Mouse (Mus musculus): ENCODE results near the gene Cep135. TPM values are rescaled to one million over a fixed set of nuclear protein-coding genes. Genes with fewer than 3 reads are reported as not detected.
A peak's percentile ranks its signal among the peaks of the same experiment; 100 is the strongest.

Cep135 gene
- total RNA-seq, 2 experiments from 2014 or later, result 3.1 to 3.4 TPM

DNA sequence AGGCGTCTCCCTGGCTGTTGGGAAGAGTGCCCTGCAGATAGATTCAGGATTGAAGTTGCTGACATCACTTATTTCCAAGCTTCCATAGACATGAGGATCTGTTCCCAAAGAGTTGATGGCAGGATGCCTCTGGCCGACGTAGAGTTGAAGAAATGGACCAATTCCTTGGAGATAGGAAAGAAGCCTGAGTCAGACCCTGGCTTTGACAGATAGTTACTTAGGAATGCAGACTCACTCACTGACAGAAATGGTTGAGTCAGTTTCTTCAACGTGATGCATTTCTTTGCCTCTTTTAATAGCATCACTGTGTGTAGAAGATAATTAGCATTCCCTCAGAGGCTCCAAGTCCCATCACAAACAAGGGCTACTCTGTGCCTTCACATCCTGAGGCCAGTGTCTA is 53.6 kb downstream of the Cep135 start:
- intact Hi-C loops (cut with DNase I), result no loop called here
- DNase-seq, result no peak

DNA sequence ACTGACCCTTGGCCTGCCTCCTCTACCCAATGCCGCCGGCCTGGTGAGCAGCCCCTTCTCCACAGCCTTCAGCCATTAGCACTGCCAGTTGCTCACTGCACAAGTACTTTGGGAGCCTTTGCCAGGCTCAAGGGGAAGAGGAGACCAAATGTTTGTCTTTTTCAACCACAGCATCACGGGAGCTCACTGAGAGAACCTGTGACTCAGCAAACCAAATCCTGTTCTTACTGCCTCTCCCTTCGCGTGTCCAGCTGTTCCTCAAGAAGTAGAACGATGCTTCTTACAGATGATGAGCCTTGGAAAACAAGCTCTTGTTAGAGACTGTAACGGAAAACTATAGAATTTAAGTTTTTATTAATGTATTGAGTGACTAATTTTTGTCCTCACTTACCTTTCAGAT is 55.7 kb downstream of the Cep135 start:
- no peak for DNase-seq
- intact Hi-C loops (cut with DNase I), result no loop called here

DNA sequence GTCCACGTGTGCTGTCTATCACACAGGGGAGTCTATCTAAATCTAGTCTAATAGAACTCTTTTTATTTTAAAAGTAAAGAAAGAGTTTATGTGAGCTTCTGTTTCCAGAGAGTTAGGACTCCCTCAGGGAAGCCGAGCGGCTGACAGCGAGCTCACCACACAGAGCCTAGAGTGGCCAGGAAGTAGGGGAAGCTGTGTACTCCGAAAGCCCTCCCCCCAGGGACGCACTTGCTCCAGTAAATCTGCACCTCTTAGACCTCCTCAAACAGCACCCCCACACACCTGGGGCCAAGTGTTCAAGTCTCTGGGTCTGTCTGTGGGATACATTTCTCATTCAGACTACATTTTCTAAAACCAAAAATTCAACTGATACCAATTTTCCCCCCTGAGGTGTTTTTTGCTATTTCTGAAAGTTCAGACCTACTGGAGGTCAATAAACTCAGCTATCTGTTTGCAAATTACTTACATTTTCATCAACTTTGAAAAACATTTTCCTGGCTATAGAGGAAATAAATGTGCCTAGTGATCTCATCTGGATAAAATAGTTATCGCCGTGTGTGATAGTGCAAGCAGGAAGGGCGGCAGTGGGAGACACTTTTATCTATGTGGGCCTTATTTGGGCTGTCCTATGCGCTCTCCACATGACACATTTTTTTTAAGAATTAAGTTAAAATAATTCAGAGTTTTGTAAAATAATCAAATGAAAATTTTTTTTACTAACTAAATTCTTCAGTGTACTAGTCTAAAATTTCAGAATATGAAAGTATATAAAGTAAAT is 56.8 kb downstream of the Cep135 start:
- intact Hi-C loops (cut with DNase I), result no loop called here
- DNase-seq, result no peak

DNA sequence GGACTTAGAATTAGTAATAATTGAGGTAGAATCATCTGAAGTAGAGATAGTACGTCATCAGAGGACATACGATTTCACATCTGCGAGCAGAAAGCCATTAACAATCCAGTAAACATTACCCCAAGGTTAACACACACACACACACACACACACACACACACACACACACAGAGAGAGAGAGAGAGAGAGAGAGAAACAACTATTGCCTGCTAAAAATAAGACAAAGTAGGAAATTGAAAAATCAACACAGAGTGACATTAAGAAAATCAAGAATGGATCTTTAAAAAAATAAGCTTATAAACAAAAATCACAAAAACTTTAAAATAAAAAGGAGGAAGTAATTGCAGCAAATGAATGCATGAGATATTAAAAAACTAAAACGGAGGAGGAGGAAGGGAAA is 61.4 kb downstream of the Cep135 start:
- intact Hi-C loops (cut with DNase I), result no loop called here
- DNase-seq, result no peak

DNA sequence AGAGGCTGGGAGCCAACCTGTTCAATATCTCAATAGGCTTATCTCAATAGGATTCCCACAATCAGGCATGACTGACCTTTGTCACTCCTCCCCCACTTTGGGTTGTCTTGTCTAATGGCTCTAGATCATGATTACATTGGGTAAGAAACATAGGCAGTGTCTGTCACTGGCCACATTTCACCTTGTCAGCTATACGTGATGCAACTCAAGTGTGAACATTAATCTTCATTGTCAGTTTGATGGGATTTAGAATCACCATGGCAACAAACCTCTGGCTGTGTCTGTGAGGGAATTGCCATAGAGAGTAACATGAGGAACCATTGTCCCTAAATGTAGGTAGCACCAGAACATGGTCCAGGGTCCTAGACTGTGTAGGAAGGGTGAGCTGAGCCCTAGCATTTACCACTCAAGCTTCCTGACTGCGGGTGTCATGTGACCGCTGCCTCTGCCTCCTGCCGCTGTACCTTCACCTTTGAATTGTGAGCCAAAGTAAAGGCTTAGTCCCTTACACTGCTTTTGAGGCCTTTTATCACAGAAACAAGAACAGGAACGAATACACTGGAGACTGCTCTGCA is 62.7 kb downstream of the Cep135 start:
- DNase-seq, result no peak
- intact Hi-C loops (cut with DNase I), result no loop called here

DNA sequence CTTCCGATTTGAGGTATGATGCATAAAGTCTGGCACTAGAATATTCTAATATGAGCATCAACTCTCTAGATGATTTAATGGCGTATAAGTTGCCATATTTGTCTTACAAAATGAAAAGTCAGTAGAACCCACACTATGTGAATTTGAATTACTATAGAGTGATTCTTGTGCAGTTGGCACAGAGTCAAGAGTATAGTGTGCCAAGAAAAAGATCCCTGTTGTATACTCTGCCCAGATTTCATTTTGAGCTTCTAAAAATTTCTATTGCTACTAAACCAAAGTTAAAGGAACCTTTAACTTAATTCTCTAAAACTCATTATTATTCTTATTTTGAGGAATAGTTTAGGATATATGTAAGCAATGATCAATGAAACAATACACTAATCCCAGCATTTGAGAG is 67.7 kb downstream of the Cep135 start, which contains the start of gene C530008M17Rik:
C530008M17Rik (plus strand) TSS at position 301 of the 400 bp plus-strand sequence.
- DNase-seq, result no peak
- intact Hi-C loops (cut with DNase I), result loop anchor here (5.0 kb wide), 1 partner anchor 186 kb away; no protein-coding TSS in a partner anchor

DNA sequence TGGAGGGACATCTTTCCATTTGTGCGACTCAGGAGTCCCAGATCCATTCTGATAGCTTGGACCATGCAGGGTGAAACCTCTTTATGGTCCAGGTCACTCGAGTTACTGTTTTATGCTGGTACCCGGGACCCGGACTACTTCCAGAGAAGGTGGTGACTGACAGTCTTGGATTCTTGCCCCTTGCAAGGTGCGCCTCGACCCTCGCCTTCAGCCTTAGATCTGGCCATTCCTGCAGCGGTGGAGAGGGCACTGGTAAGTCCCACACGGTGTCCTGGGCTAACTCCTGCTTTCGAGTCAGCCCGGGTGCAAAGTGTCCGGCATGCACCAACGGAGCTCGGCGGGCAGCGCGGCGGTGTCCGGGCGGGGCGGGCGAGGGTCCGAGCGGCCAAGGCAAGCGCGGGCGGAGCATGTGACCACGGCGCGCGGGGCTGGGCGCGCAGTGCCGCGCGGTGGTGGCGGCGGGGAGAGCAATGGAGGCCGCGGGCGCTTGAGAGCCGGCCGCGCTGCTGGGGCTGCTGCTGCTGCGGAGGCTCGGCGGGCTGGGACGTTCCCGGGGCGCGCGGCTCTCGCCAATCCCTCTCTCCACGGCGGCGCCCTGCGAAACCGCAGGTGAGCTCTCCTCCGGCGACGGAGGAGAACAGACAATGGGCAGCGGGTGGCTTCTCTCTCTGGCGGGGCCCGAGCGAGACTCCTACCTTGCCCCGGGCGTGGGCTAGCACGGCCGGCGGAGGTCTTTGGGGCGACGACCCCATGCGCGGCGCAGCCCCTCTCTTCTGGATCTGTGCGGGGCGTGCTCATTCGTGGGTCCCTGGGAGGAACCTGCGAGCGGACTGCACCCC is 69.0 kb downstream of the Cep135 start:
- intact Hi-C loops (cut with DNase I), result loop anchor here (5.0 kb wide), 1 partner anchor 185 kb away; no protein-coding TSS in a partner anchor
- peak; percentile 21 to 26 for DNase-seq

DNA sequence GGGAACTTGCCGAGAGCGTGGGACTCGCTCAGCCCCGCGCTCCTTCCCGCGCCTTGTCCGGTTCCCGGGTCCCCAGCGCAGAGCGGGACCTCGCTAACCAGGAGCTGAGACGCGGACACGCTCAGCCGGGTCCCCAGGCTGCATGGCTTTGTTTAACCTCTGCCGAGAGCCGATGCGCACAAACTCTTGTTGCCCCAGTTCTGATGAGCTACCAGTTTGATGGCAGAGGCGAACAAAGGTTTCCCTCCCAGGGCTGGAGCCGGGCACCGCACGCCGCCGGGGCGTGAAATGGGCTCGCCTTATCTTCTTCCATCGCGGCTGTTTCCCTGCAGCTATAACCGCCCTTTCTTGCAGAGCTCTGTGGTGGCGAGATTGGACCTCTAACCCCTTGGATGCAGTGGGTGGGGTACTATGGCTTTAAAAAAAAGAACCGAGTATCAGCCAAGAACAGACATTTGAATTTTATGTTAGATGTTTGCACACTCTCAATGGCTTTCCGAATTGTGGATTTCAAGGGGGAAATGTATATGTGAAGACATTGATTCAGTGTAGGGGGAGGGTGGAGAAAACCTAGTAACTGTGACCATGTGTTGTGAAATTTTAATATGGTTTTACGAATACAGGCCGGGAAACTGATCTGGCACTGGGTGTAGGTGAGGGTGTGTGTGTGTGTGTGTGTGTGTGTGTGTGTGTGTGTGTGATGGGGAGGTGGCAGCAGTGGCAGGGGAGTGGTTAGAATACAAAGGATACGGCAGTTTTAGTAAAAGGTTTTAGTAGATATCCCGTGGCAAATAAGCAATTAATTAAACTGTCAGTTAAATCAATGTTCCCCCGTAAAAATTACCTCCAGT is 69.8 kb downstream of the Cep135 start:
- intact Hi-C loops (cut with DNase I), result loop anchor here (5.0 kb wide), 1 partner anchor 184 kb away; no protein-coding TSS in a partner anchor
- DNase-seq, result peak; percentile 2 to 4

DNA sequence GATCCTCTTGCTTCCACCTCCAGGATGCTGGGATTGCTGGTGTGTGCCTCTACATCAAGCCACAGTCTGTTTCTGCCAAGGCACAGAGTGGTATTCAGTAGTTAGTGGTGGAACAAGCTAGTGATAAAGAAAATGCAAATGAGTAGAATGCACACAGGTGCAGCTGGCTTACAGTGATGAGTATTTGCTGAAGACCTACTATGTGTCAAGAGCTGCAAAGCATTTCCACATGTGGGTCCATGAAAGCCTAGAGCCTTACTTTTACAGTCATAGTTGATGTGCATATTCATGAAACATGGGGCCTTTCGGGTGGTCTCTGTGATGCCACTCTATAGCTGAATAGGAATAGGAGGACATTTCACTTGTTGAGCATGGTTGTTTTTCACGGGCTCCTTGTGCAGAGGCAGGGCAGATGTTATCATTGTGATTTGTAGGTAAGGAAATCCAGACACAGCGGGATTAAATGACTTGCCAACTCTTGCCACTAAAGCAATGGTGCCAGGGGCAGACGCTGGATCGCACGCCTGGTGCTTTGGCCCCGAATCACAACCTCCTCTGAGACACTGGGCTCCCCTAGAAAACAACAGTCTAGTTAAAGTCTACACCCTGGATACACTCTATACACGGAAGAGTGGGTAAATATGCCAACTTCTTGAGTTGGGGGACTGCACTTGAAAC is 71.6 kb downstream of the Cep135 start:
- DNase-seq, result no peak
- intact Hi-C loops (cut with DNase I), result loop anchor here (5.0 kb wide), 1 partner anchor 182 kb away; no protein-coding TSS in a partner anchor

DNA sequence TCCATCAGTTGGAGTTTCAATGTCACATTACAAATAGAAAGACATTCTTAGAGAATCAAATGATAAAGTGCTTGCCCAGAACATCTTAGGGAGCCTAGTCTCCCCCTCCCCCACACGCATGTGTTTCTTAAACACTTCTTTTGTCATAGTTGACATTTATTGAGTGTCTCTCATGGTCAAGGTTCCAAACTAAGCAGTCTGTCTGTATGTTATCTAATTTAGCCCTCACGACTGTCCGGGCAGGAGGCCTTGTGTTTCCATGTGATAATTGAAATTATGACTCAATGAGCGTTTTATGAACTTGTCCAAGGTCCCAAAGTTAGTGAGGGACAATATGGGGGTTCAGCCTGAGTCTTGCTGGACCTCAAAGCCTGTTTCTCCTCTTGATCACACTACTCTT is 72.8 kb downstream of the Cep135 start:
- DNase-seq, result no peak
- intact Hi-C loops (cut with DNase I), result no loop called here

DNA sequence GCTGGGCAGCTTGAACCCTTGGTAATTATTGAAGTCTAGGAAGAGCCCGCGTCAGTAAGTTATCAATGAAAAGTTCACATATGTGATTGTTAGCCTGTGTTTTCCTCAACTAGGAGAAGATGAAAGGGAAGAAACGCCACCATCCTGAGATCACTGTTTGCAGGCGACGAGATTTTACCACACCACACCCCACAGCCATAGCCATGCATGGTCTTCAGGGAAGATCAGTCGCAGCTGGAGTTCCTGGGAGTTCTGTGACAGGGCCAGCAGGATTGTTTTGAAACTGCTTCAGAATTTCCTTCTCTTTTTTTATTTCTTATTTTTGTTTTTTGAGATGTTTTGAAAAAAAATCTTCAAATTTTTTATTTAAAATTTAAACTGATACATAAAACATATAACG is 76.4 kb downstream of the Cep135 start:
- intact Hi-C loops (cut with DNase I), result no loop called here
- no peak for DNase-seq

DNA sequence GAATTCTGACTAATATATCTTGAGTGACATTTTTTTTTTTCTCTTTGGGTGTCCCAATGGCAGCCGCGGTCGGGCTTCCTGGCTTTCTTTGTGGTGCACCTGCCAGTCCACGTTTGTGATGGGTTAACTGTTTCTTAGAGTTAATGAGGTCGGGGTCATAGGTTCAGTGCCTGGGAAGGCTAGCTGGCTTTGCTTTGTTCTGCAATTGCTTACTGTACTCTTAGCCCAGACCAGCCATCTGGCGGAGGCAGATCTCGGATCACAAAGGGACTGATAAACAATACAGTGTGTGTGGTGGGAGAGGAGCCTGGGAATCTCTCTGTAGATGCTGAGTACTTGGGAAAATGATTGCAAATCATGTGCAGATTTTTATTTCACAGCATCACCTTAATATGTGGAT is 76.9 kb downstream of the Cep135 start:
- intact Hi-C loops (cut with DNase I), result no loop called here
- DNase-seq, result no peak

DNA sequence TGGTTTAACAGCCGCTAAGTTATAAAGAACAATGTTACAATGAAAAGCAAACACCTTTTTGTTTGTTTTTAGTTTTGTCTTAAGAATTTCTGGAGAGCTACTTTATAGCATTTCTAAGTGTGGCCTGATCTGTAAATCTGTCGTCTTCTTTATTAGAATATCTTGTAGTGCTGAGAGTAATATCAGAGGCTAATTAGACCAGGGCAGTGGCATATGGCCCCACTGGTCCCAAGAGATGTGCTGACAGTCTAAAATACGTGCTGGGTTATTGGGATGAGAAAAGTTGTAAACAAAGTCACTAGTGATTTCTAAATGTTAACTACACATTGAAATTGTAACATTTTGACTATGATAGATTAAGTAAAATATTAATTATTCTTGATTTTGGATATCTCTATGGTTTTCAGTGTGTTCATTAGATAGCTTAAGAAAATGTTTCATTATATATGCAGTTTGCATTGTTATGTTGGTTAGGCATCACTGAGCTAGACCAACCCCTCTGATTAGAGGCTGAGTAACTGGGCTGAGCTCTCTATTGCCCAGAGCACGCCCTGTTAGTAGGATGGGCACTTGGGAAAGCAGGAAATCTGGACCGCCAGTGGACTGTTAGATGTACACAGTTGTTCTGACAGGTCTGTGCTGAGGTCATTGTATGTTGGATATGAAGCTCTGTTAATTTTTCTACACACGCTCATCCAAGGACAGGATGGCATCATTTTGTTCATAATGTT is 77.7 kb downstream of the Cep135 start:
- intact Hi-C loops (cut with DNase I), result no loop called here
- DNase-seq, result no peak

DNA sequence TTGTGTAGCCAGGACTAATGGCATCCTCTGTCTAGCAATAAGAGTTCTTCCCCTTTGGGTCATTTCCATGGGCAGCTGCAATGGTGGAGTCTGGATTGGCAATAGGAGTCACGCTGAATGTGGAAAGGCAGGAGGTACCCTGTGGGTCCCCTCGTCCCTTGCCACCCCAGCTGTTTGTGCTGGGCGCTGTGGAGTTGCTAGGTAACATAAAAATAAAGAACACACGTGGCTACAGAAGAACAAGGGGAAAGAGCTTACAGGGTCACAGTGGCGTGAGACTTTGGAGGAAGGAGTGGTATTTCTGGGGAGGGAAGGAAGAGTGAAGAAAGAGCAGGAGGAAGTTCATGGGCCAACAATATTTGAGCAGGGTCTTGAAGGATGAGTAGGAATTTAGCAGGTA is 79.6 kb downstream of the Cep135 start:
- no peak for DNase-seq

DNA sequence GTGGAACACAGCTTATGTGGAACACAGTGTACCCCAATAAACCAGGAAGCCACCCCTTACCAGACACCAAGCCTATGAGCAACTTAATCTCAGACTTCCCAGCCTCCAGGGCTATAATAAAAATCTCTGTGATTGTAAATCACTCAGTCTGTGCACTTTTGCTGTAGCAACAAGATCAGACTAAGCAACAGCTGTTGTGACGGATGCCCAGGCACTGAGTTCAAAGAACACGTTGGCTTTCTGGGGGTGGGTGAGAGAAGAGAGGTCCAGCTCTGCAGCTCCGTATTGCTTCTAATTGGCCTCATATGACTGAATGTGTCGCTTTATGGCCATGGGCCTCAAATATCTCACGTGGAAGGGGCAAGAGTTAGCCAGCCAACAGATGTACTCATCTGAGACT is 80.0 kb downstream of the Cep135 start:
- no peak for DNase-seq
- intact Hi-C loops (cut with DNase I), result no loop called here

More for the DNA sequence above, 79.6 kb downstream of the Cep135 start:
- intact Hi-C loops (cut with DNase I), result no loop called here

DNA sequence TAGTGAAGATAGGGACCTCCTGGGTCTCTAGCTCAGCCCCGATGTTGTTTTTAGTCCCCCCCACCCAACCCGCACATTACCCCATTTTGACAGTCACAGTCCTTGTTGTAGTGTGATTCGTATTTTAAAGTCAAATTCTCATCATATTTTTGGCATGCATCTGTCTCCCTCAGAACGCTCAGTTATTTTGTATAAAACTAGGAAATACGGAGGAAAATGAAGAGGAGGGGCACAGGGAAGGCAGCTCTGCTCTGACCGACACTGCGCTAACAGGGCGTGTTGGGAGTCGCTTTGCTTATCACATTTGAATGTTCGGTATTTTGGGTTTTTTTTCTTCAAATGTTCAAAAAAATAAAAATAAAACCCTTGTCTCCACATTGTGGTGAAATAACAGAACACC is 81.7 kb downstream of the Cep135 start:
- DNase-seq, result no peak
- intact Hi-C loops (cut with DNase I), result no loop called here

DNA sequence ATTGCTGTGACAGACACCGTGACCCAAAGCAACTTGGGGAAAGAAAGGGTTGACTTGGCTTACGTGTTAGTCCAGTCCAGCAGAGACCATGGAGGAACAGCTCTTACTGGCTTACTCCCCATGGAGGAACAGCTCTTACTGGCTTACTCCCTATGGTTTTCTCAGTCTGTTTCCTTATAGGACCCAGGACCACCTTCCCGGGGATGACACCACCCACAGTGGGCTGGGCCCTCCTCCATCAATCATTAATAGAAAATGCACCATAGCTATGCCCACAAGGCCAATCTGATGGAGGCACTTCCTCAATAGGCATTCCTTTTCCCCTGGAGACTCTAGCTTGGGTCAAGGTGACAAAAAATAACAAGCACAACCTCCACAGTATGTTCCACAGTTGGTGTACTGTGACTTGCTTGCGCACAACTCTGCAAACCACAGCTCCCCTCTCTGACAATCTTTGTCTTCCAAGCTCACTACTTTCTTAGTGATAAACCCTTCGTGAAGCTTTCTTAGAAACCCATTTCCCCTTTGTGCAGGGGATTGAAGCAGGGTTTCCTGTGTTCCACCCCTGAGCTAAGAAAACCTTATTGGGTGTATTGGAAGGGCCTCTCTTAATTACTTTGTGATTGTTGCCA is 85.6 kb downstream of the Cep135 start:
- DNase-seq, result no peak
- intact Hi-C loops (cut with DNase I), result no loop called here

DNA sequence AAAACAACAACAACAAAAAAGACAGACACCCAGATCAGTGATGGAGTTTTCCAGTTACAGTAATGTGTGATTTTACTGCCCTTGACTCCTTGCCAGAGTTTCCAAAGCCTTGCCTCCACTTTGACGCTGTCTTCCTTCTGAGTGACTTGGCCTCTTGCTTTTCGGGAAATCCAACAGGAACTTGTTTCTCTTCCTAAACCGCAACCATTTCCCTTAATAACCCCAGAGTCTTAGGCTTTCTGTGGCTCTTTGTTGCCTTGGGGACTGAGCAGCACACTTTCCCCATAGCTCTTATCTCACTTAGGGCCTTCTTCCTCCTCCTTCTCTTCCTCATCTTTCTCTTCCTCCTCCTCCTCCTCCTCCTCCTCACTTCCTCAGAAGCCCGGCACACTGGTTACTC is 86.9 kb downstream of the Cep135 start:
- intact Hi-C loops (cut with DNase I), result no loop called here
- DNase-seq, result no peak

DNA sequence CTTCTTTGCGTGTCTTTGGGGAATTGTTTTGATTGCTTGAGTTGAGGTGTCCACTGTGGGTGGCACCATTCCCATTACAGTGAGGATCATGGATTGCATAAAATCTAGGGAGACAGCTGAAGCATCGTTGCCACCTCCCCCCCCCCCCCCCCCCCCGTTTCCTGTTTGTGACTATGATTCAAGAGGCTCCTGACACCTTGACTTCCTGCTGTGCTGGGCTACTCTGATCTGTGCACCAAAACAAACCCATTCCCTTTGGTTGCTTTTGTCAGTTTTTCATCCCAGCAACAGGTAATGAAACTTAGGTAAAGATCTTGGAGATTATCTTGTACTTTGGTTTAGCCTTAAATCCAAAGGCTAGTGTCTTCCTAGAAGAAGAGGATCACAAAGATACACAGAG is 92.5 kb downstream of the Cep135 start:
- intact Hi-C loops (cut with DNase I), result no loop called here
- DNase-seq, result no peak
